Mouse (Mus musculus): ENCODE measurements around the gene Akr1b3. TPM values are rescaled to one million over a fixed set of nuclear protein-coding genes. Genes with fewer than 3 reads are reported as not detected.

Akr1b3 gene
- 78.2 and 84.9 TPM in 2 replicates for total RNA-seq (2014; rRNA removed)
- 97.5 and 106 TPM in 2 replicates for polyA plus RNA-seq (2015; fragmentation: Nextera tagmentation; extraction: Ambion mirVana)

GRCm38 (mm10) chr6:34316854-34317771 lies at the start of gene Akr1b3:
Gene Akr1b3, minus strand, starts transcription at chr6:34317478.
- peak within 1 kb of the TSS; percentile 77 for H3K4me3 ChIP-seq (ENCODE audit: low read length)
- under 1% methylated on average over 60 of the region's 60 CpGs for WGBS
- H3K27ac ChIP-seq, result no peak within 1 kb of the TSS
- peak within 1 kb of the TSS; percentile 68 for H3K9ac ChIP-seq (replicated peaks; ENCODE audit: low read length)
- H3K27me3 ChIP-seq (ENCODE audit: insufficient read depth, low read length), result no peaks in the 10 kb centered on the region
- peaks cover 4% of the 10 kb centered on the region; the same call in 1 of the 2 replicates for H3K4me1 ChIP-seq (ENCODE audit: insufficient read depth, low read length)
- peak; percentile 63 for TF ChIP-seq CTCF (IDR thresholded peaks at IDR 0.05; ENCODE audit: low read depth)
- H3K36me3 ChIP-seq (ENCODE audit: insufficient read depth, low read length), result no peaks in the 10 kb centered on the region
- H3K4me2 ChIP-seq (ENCODE audit: low read depth, low read length), result peak within 1 kb of the TSS; percentile 87
- ATAC-seq (peak; percentile 100), DNase-seq (ENCODE audit: low spot score) (peak; percentile 97)
- H3K9me3 ChIP-seq (ENCODE audit: low read length), result no peaks in the 10 kb centered on the region

GRCm38 (mm10) chr6:34364217-34365136 lies 47.2 kb upstream of the Akr1b3 start:
- no peaks in the 10 kb centered on the region for H3K4me1 ChIP-seq (ENCODE audit: insufficient read depth, low read length)
- TF ChIP-seq CTCF (IDR thresholded peaks at IDR 0.05; ENCODE audit: low read depth), result no peak
- H3K36me3 ChIP-seq (ENCODE audit: insufficient read depth, low read length), result no peaks in the 10 kb centered on the region
- H3K4me2 ChIP-seq (ENCODE audit: low read depth, low read length), result no peak overlapping the region
- DNase-seq (ENCODE audit: low spot score), result no peak
- no peak for ATAC-seq
- H3K9me3 ChIP-seq (ENCODE audit: low read length), result no peaks in the 10 kb centered on the region
- no peak overlapping the region for H3K9ac ChIP-seq (replicated peaks; ENCODE audit: low read length)
- H3K27me3 ChIP-seq (ENCODE audit: insufficient read depth, low read length), result no peaks in the 10 kb centered on the region
- WGBS, result 83% methylated on average over 12 of the region's 12 CpGs
- no peak overlapping the region for H3K27ac ChIP-seq
- no peak overlapping the region for H3K4me3 ChIP-seq (ENCODE audit: low read length)

- H3K27me3 ChIP-seq (ENCODE audit: insufficient read depth, low read length), result no peaks in the 10 kb centered on the region
- H3K27ac ChIP-seq, result no peak overlapping the region
- H3K9me3 ChIP-seq (ENCODE audit: low read length), result no peaks in the 10 kb centered on the region
- H3K4me1 ChIP-seq (ENCODE audit: insufficient read depth, low read length), result no peaks in the 10 kb centered on the region
- no peak for TF ChIP-seq CTCF (IDR thresholded peaks at IDR 0.05; ENCODE audit: low read depth)
- H3K4me2 ChIP-seq (ENCODE audit: low read depth, low read length), result no peak overlapping the region
- no peak for ATAC-seq
- 87% methylated on average over 9 of the region's 9 CpGs for whole genome bisulfite sequencing
- no peak overlapping the region for H3K9ac ChIP-seq (replicated peaks; ENCODE audit: low read length)
- no peaks in the 10 kb centered on the region for H3K36me3 ChIP-seq (ENCODE audit: insufficient read depth, low read length)
- DNase-seq (ENCODE audit: low spot score), result no peak
- no peak overlapping the region for H3K4me3 ChIP-seq (ENCODE audit: low read length)
Observed at GRCm38 (mm10) chr6:34355841-34356240, 38.6 kb upstream of the Akr1b3 start.

- peak; percentile 19; the same call in 1 of the 2 replicates for TF ChIP-seq CTCF (IDR thresholded peaks at IDR 0.05; ENCODE audit: low read depth)
Observed at GRCm38 (mm10) chr6:34355349-34355747, 38.1 kb upstream of the Akr1b3 start.

GRCm38 (mm10) chr6:34354354-34355348 lies 37.4 kb upstream of the Akr1b3 start:
- DNase-seq (ENCODE audit: low spot score) (no peak), ATAC-seq (no peak)
- Histone ChIP-seq H3K4me3 (ENCODE audit: low read length) (no peak overlapping the region), H3K4me1 (ENCODE audit: insufficient read depth, low read length) (no peaks in the 10 kb centered on the region), H3K36me3 (ENCODE audit: insufficient read depth, low read length) (no peaks in the 10 kb centered on the region), H3K9me3 (ENCODE audit: low read length) (no peaks in the 10 kb centered on the region), H3K27me3 (ENCODE audit: insufficient read depth, low read length) (no peaks in the 10 kb centered on the region), H3K27ac (no peak overlapping the region), H3K4me2 (ENCODE audit: low read depth, low read length) (no peak overlapping the region), H3K9ac (replicated peaks; ENCODE audit: low read length) (no peak overlapping the region)
- TF ChIP-seq CTCF (IDR thresholded peaks at IDR 0.05; ENCODE audit: low read depth), result no peak
- 82% methylated on average over 8 of the region's 8 CpGs for WGBS

More at GRCm38 (mm10) chr6:34355349-34355747, 38.1 kb upstream of the Akr1b3 start:
- Histone ChIP-seq H3K4me3 (ENCODE audit: low read length) (no peak overlapping the region), H3K36me3 (ENCODE audit: insufficient read depth, low read length) (no peaks in the 10 kb centered on the region), H3K27me3 (ENCODE audit: insufficient read depth, low read length) (no peaks in the 10 kb centered on the region), H3K9me3 (ENCODE audit: low read length) (no peaks in the 10 kb centered on the region), H3K4me1 (ENCODE audit: insufficient read depth, low read length) (no peaks in the 10 kb centered on the region), H3K4me2 (ENCODE audit: low read depth, low read length) (no peak overlapping the region), H3K27ac (no peak overlapping the region), H3K9ac (replicated peaks; ENCODE audit: low read length) (no peak overlapping the region)
- ATAC-seq (no peak), DNase-seq (ENCODE audit: low spot score) (no peak)
- WGBS, result 83% methylated on average over 6 of the region's 6 CpGs

All from hindbrain, postnatal 0 days (tissue).